Mouse (Mus musculus): ENCODE measurements around the gene Smarce1. TPM values are rescaled to one million over a fixed set of nuclear protein-coding genes. Genes with fewer than 3 reads are reported as not detected.

Smarce1 gene
- total RNA-seq, 2 experiments from 2014 or later: 136 to 140 TPM

GRCm38 (mm10) chr11:99171442-99171841 is 59.4 kb downstream of the Smarce1 start:
- DNase-seq: no peak
- intact Hi-C loops (cut with DNase I): no loop called here

- intact Hi-C loops (cut with DNase I): no loop called here
- DNase-seq: no peak
Measured at GRCm38 (mm10) chr11:99170547-99171267, 60.1 kb downstream of the Smarce1 start.

- intact Hi-C loops (cut with DNase I): no loop called here
- DNase-seq: no peak
Measured at GRCm38 (mm10) chr11:99170005-99170404, 60.8 kb downstream of the Smarce1 start.

DNA sequence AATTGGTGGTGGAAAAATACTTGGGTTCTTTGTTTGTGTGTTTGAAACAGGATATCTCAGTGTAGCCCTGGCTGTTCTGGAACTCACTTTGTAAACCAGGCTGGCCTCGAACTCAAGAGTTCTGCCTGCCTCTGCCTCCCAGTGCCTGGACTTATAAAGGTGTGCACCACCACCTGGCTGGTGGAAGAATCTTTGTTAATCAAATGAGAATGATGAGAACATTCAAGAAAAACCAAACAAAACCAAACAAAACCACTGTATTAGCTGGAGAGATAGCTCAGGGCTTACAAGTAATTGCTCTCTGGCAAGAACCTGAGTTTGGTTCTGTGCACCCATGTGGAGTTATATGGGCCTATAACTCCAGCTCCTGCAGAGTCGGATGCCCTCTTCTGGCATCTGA is 61.4 kb downstream of the Smarce1 start:
- no peak for DNase-seq
- intact Hi-C loops (cut with DNase I): no loop called here

GRCm38 (mm10) chr11:99168030-99168474 is 62.8 kb downstream of the Smarce1 start:
- DNase-seq: no peak
- intact Hi-C loops (cut with DNase I): no loop called here

DNA sequence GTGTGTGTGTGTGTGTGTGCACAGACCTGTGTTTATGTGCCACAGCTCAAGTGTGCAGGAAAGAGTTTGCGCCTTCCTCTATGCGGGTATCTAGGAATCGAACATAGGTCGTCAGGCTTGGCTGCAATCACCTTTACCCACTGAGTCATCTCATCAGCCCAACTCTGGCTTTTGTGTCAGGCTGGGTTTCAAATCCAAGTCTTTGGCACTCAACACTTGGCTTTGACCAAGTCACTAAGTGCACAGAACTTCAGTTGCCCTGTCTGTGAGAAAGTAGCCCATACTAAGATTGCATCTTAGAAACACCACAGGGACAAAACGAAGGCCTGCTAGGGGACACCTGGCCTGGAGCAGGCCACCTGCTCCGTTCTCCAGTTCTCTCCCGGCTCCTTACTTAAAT is 63.2 kb downstream of the Smarce1 start:
- intact Hi-C loops (cut with DNase I): no loop called here

DNA sequence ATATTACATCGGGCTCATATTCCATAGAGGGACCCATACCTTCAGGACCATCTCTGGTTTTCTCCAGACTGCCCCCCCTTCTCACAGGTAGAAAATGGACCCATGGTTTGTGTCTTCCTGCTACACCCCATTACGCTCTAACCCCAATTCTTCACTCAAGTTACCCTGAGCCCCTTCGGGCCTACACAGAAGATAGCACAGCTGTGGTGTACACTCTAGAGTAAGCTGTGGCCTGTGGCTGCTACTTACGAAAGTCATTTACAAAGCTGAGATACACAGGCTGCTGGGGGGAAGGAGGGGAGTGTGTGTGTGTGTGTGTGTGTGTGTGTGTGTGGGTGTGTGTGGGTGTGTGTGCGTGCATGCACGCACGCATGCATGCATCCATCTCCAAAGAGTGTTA is 64.6 kb downstream of the Smarce1 start:
- intact Hi-C loops (cut with DNase I): no loop called here
- no peak for DNase-seq

More for the DNA sequence above, 63.2 kb downstream of the Smarce1 start:
- no peak for DNase-seq

GRCm38 (mm10) chr11:99165031-99165752 is 65.6 kb downstream of the Smarce1 start:
- intact Hi-C loops (cut with DNase I): no loop called here
- DNase-seq: no peak

DNA sequence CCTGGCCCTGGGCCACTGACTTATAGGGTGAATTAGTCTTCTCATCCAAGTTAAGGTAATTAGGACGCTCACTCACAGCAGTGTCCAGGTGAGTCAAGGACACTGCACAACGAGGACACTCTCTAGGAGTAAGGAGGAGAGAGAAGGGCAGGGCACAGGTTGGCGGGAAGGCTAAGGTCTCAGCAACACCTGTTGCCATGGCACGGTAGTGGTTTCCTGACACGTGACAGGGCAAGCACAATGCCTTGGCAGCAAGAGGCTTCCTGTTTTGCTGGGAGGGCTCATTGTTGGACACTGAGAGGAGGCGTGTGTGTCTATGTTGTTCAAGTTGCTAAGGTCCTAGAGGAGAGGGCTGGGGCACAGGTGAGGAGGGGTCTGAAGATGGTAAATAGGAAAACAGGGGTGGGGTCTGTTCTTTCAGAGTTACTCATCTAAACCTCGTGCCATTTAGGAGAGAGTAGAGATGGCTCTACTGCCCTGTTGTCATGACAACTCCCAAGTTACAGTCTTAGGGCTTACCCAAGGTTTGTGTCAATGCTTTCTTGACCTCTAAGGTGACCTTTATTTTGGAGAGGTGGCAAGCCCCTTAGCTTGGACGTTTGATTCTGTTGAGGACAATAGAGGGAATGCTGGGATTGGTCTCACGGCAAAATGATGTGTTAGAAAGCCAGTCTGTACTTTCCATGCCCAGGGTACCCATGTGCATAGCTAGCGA is 67.7 kb downstream of the Smarce1 start:
- no peak for DNase-seq
- intact Hi-C loops (cut with DNase I): no loop called here

DNA sequence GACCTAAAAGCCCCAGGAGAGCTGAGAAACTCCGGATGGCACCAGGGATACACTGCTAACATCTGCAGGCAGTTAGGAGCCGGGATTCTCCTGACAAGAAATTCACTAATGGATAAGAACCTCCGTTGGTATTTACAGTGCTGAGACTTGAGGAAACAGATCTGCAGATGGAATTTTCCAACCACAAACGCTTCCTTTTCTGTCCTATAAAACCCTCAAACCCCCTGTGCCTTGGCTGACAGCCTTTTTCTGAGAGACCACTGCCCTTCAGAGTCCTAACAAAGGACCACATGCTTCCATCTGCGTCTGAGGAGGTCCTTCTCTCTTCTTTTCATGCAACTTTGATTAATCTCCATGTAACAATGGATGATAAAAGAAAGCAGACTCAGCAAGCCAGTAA is 69.2 kb downstream of the Smarce1 start:
- DNase-seq: no peak
- intact Hi-C loops (cut with DNase I): no loop called here

DNA sequence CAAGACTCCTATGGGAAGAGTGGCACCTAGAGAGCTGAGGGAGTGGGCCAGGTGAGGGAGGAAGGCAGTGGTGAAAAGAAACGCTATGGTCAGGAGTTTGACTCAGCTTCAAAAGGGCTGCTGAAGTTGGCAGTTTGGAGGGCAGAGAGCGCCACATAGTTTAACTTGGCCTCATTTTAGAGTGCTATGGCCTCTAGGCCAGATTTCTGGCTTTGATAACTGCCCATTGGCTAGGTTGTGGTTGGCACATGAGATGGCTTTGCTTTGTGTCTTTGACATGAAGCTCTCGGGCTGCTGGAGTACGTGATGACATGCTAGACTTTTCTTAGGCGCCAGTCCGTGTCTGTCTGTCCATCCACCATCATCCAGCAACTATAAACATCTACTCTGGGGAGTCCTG is 70.6 kb downstream of the Smarce1 start:
- intact Hi-C loops (cut with DNase I): no loop called here

More for the DNA sequence above, 70.6 kb downstream of the Smarce1 start:
- no peak for DNase-seq

Other genes starting within 250 kb of the Smarce1 start
- gene Gjd3, start 248.0 kb downstream of the Smarce1 start, total RNA-seq (2021): 1 to 10 TPM; 2.2 to 3.4 TPM
- gene Top2a, start 206.8 kb downstream of the Smarce1 start, total RNA-seq (2021): 10 to 100 TPM; 28.2 to 28.4 TPM
- gene Igfbp4, start 189.8 kb downstream of the Smarce1 start, total RNA-seq (2021): 10 to 100 TPM; 66.1 to 80.1 TPM
- gene Tns4, start 141.7 kb downstream of the Smarce1 start, total RNA-seq (2021): not detected
- not detected for gene Ccr7, start 75.9 kb downstream of the Smarce1 start, total RNA-seq (2021)
- 10 to 100 TPM in 1 of 2 experiments, 1 to 10 TPM in 1; 9.2 to 10.8 TPM for gene Krt222, start 13.1 kb upstream of the Smarce1 start, total RNA-seq (2021)
- gene Krt24, start 54.2 kb upstream of the Smarce1 start, total RNA-seq (2021): not detected
- not detected for gene Krt25, start 91.9 kb upstream of the Smarce1 start, total RNA-seq (2021)
- not detected for gene Krt26, start 106.9 kb upstream of the Smarce1 start, total RNA-seq (2021)
- gene Krt27, start 120.1 kb upstream of the Smarce1 start, total RNA-seq (2021): not detected
- gene Krt28, start 143.9 kb upstream of the Smarce1 start, total RNA-seq (2021): not detected
- 10 to 100 TPM in 1 of 2 experiments, 1 to 10 TPM in 1; 9.5 to 12.3 TPM for gene Krt10, start 158.3 kb upstream of the Smarce1 start, total RNA-seq (2021)
- gene Krt12, start 191.2 kb upstream of the Smarce1 start, total RNA-seq (2021): 1 to 10 TPM; 1.2 to 1.7 TPM
- gene Krt20, start 207.1 kb upstream of the Smarce1 start, total RNA-seq (2021): not detected